Mouse (Mus musculus): Measurements from ENCODE around the gene Dhdh. TPM values are rescaled to one million over a fixed set of nuclear protein-coding genes. Genes with fewer than 3 reads are reported as not detected.
"Not testable (repeated sequence)": the region's sequence is repeated elsewhere in the genome, so short reads cannot be mapped to it uniquely, and the experiment has no call there.

Gene Dhdh
- polyA plus RNA-seq (2015; fragmentation: Nextera tagmentation; extraction: Ambion mirVana) = 3.4 TPM in 2 replicates

DNA sequence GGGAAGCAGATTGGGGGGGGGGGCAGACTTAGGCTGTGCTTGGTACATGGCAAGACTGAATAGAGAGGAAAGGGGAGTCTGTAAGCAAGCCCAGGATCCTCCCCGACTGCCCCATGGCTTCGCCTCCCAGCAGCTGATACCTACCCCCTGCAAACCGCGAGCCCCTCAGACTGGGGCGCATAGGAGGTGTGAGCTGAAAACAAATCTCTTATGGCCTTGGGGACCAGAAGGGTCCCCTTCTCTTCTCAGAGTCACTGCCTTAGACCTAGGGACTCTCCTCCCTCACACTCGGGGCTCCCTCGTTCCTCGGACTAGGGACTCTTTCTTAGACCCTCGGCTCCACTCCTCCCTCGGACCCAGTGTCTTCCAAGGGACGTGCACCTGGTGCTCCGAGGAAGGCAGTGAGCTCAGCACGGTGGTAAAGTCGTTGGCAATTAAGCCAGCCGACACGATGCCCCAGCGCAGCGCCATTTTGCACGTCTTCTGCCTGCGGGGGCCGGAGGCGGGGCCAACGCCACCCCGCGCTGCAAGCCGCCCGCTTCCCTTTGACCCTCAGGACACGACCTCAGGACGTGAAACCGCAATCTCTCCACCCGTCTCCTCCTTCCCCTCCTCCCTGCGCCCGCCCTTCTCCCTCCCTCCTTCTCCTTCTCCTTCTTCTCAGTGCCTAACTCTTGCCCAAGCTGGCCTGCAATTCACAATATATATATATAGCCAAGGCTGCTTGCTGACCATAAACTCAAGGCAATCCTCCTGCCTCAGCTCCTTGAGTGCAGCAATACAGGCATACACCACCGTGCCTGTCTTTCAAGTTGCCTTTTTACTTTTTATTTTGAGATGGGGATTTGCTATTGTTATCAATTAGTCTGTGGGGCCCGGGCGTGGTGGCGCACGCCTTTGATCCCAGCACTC lies at the start of gene Dhdh:
Gene Dhdh, minus strand, starts transcription at position 513 of the 912 bp plus-strand sequence.
- H3K9me3 ChIP-seq (replicated peaks; ENCODE audit: control insufficient read depth, low read length) = no peaks in the 10 kb centered on the region
- ATAC-seq (replicated peaks; ENCODE audit: extremely low read depth, insufficient read depth, low FRiP score) = peak; percentile 64
- H3K4me2 ChIP-seq (ENCODE audit: low read depth, low read length) = peak within 1 kb of the TSS; percentile 77
- H3K27ac ChIP-seq (ENCODE audit: low read length) = peak within 1 kb of the TSS; percentile 61
- peaks cover 9% of the 10 kb centered on the region; the same call in 1 of the 2 replicates for H3K4me1 ChIP-seq (ENCODE audit: control insufficient read depth, insufficient read depth, low read length)
- H3K4me3 ChIP-seq (ENCODE audit: low read length) = peak within 1 kb of the TSS; percentile 57
- H3K36me3 ChIP-seq (ENCODE audit: control insufficient read depth, insufficient read depth) = peaks cover 7% of the 10 kb centered on the region
- WGBS = 10% methylated on average over 38 of the region's 38 CpGs
- H3K9ac ChIP-seq (ENCODE audit: low read length) = peak within 1 kb of the TSS; percentile 72
- H3K27me3 ChIP-seq (ENCODE audit: control insufficient read depth, insufficient read depth, low read length) = no peaks in the 10 kb centered on the region

DNA sequence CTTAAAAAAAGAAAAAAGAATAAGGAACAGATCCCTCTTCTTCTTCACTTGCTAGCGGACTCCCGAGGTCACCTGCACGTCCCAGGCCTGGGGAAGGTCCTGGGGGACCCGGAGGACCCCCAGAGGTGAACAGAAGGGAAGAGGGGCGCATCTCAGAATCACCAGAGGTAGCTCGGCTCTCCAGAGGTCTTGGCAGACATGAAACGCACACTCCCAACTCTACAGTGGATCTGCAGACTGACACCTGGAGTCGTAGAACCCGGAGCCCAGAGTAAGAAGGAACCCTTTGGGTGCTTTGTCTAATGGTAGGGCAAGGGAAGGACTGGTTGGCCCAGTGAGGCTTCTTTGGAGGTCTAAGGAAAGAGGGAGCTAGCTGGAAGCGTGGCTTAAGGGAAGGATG lies 49.0 kb upstream of the Dhdh start:
- no peak overlapping the region for H3K27ac ChIP-seq (ENCODE audit: low read length)
- peak overlapping the region; percentile 83 for H3K4me2 ChIP-seq (ENCODE audit: low read depth, low read length)
- 0 out of 2 replicates have a peak, but pooled peaks cover 6% of the 10 kb centered on the region for H3K4me1 ChIP-seq (ENCODE audit: control insufficient read depth, insufficient read depth, low read length)
- no peak overlapping the region; the same call in 1 of the 2 replicates for H3K9ac ChIP-seq (ENCODE audit: low read length)
- H3K9me3 ChIP-seq (replicated peaks; ENCODE audit: control insufficient read depth, low read length) = no peaks in the 10 kb centered on the region
- no peaks in the 10 kb centered on the region for H3K36me3 ChIP-seq (ENCODE audit: control insufficient read depth, insufficient read depth)
- 83% methylated on average over 10 of the region's 10 CpGs for WGBS
- peak overlapping the region; percentile 63 for H3K4me3 ChIP-seq (ENCODE audit: low read length)
- no peak for ATAC-seq (replicated peaks; ENCODE audit: extremely low read depth, insufficient read depth, low FRiP score)
- H3K27me3 ChIP-seq (ENCODE audit: control insufficient read depth, insufficient read depth, low read length) = no peaks in the 10 kb centered on the region

DNA sequence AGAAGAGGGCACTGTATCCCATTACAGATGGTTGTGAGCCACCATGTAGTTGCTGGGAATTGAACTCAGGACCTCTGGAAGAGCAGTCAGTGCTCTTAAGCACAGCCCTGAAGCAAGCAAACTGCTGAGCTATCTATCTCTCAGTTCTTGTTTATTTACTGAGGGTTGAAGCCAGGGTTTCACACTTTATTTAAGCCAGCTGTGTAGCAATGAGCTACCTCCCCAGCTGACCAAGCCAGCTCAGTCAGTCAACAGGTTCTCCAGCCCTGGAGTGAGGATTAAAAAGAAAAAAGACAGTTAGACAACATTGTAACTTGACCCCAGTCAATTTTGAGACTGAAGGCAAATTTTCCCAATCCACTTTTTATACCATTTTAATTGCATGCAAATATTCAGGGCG lies 47.1 kb upstream of the Dhdh start:
- ATAC-seq (replicated peaks; ENCODE audit: extremely low read depth, insufficient read depth, low FRiP score) = no peak
- 86% methylated on average over 1 of the region's 1 CpGs for WGBS
- Histone ChIP-seq H3K36me3 (ENCODE audit: control insufficient read depth, insufficient read depth) (no peaks in the 10 kb centered on the region), H3K27me3 (ENCODE audit: control insufficient read depth, insufficient read depth, low read length) (no peaks in the 10 kb centered on the region), H3K9me3 (replicated peaks; ENCODE audit: control insufficient read depth, low read length) (no peaks in the 10 kb centered on the region), H3K4me2 (ENCODE audit: low read depth, low read length) (no peak overlapping the region), H3K4me3 (ENCODE audit: low read length) (no peak overlapping the region), H3K27ac (ENCODE audit: low read length) (no peak overlapping the region), H3K9ac (ENCODE audit: low read length) (no peak overlapping the region), H3K4me1 (ENCODE audit: control insufficient read depth, insufficient read depth, low read length) (peaks cover 6% of the 10 kb centered on the region)

DNA sequence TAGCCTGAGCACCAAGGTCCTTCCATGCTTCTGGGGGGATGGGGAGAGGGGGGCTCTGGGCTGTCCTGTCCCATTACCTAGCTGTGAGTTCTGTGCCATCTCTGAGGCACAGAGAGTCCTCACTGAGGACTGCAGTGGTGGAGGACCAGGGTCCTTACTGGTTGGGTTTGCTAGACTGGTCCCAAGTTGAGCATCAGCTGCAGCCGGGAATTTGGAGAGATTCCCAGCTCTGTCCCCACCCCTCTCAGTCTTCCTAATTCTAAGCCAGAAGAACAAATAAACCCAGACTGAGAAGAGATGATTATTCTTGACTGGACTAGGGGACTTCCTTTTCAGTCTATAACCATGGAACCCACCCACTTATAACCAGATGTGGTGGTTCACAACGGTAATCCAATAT lies 42.0 kb upstream of the Dhdh start:
- Histone ChIP-seq H3K4me2 (ENCODE audit: low read depth, low read length) (no peak overlapping the region), H3K36me3 (ENCODE audit: control insufficient read depth, insufficient read depth) (no peaks in the 10 kb centered on the region), H3K9me3 (replicated peaks; ENCODE audit: control insufficient read depth, low read length) (no peaks in the 10 kb centered on the region), H3K9ac (ENCODE audit: low read length) (no peak overlapping the region), H3K4me1 (ENCODE audit: control insufficient read depth, insufficient read depth, low read length) (peaks cover 15% of the 10 kb centered on the region), H3K27me3 (ENCODE audit: control insufficient read depth, insufficient read depth, low read length) (no peaks in the 10 kb centered on the region), H3K27ac (ENCODE audit: low read length) (peak overlapping the region; percentile 24; the same call in 1 of the 2 replicates), H3K4me3 (ENCODE audit: low read length) (no peak overlapping the region)
- ATAC-seq (replicated peaks; ENCODE audit: extremely low read depth, insufficient read depth, low FRiP score) = no peak
- 51% methylated on average over 2 of the region's 2 CpGs for WGBS

DNA sequence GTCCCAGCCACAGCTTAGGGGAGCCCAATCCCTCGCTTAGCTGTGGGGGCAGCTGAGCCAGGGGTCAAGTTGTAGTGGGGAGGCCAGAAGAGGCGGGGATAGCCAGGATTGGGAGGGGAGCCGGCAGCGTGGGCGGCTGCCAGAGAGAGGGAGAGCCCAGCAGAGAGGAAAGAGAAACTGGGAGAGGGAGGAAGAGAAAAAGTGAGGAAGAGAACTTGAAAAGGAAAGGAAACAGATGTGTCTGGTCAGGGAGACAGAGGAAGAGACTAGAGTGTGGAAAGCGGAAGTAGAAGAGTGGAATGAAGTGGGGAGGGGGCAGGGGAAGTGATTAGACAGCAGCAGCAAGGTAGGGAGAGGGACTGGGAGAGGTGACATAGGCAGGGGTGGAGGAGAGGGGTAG lies 40.9 kb upstream of the Dhdh start:
- Histone ChIP-seq H3K4me3 (ENCODE audit: low read length) (no peak overlapping the region), H3K4me1 (ENCODE audit: control insufficient read depth, insufficient read depth, low read length) (peaks cover 25% of the 10 kb centered on the region), H3K9me3 (replicated peaks; ENCODE audit: control insufficient read depth, low read length) (no peaks in the 10 kb centered on the region), H3K36me3 (ENCODE audit: control insufficient read depth, insufficient read depth) (no peaks in the 10 kb centered on the region), H3K27ac (ENCODE audit: low read length) (peak overlapping the region; percentile 55), H3K9ac (ENCODE audit: low read length) (0 out of 2 replicates have a peak overlapping the region, but pooled peaks have one; percentile 41), H3K4me2 (ENCODE audit: low read depth, low read length) (peak overlapping the region; percentile 45), H3K27me3 (ENCODE audit: control insufficient read depth, insufficient read depth, low read length) (no peaks in the 10 kb centered on the region)
- 11% methylated on average over 6 of the region's 6 CpGs for WGBS
- ATAC-seq (replicated peaks; ENCODE audit: extremely low read depth, insufficient read depth, low FRiP score) = no peak

DNA sequence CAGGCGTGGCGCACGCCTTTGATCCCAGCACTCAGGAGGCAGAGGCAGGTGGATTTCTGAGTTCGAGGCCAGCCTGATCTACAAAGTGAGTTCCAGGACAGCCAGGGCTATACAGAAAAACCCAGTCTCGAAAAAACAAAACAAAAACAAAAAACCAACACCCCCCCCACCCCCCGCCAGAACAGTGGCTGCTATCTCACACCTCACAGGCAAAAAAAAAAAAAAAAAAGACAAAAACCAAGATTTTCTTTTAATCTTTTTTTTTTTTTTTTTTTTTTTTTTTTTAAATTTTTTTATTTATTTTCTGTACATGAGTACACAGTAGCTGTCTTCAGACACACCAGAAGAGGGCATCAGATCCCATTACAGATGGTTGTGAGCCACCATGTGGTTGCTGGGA lies 38.6 kb upstream of the Dhdh start:
- peak overlapping the region; percentile 99; the same call in 1 of the 2 replicates for H3K27ac ChIP-seq (ENCODE audit: low read length)
- H3K9ac ChIP-seq (ENCODE audit: low read length); H3K36me3 ChIP-seq (ENCODE audit: control insufficient read depth, insufficient read depth); H3K9me3 ChIP-seq (replicated peaks; ENCODE audit: control insufficient read depth, low read length); H3K27me3 ChIP-seq (ENCODE audit: control insufficient read depth, insufficient read depth, low read length); H3K4me2 ChIP-seq (ENCODE audit: low read depth, low read length); H3K4me3 ChIP-seq (ENCODE audit: low read length); ATAC-seq (replicated peaks; ENCODE audit: extremely low read depth, insufficient read depth, low FRiP score): not testable (repeated sequence)
- 90% methylated on average over 6 of the region's 6 CpGs for WGBS
- H3K4me1 ChIP-seq (ENCODE audit: control insufficient read depth, insufficient read depth, low read length) = peaks cover 41% of the 10 kb centered on the region

DNA sequence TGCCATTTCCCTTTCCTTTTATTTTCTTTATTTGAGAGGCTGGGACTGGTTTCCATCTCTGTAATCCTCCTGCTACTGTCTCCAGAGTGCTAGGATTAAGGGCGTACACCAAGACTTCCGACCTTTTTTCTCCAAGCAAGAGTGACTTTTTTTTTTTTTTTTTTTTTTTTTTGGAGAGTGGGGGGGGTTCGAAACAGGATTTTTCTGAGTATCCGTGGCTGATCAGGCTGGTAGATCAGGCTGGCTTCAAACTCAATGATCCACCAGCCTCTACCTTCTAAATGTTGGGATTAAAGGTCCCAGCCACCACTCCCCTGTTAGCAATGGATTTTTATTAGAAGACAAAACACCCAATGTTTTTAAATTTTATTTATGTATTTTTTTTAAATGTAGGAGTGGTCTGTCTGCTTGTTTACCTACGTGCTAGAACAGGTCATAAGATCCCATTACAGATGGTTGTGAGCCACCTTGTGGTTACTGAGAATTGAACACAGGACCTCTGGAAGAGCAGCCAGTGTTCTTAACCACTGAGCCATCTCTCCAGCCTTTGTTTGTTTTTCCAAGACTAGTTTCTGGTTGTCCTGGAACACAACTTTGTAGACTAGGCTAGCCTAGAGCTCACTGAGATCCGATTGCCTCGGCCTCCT lies 38.0 kb upstream of the Dhdh start:
- Histone ChIP-seq H3K9ac (ENCODE audit: low read length) (peak overlapping the region; percentile 98), H3K9me3 (replicated peaks; ENCODE audit: control insufficient read depth, low read length) (no peaks in the 10 kb centered on the region), H3K27ac (ENCODE audit: low read length) (peak overlapping the region; percentile 99), H3K36me3 (ENCODE audit: control insufficient read depth, insufficient read depth) (no peaks in the 10 kb centered on the region), H3K4me1 (ENCODE audit: control insufficient read depth, insufficient read depth, low read length) (peaks cover 44% of the 10 kb centered on the region), H3K4me2 (ENCODE audit: low read depth, low read length) (peak overlapping the region; percentile 80), H3K27me3 (ENCODE audit: control insufficient read depth, insufficient read depth, low read length) (no peaks in the 10 kb centered on the region), H3K4me3 (ENCODE audit: low read length) (peak overlapping the region; percentile 95)
- ATAC-seq (replicated peaks; ENCODE audit: extremely low read depth, insufficient read depth, low FRiP score) = no peak
- 24% methylated on average over 7 of the region's 7 CpGs for WGBS

DNA sequence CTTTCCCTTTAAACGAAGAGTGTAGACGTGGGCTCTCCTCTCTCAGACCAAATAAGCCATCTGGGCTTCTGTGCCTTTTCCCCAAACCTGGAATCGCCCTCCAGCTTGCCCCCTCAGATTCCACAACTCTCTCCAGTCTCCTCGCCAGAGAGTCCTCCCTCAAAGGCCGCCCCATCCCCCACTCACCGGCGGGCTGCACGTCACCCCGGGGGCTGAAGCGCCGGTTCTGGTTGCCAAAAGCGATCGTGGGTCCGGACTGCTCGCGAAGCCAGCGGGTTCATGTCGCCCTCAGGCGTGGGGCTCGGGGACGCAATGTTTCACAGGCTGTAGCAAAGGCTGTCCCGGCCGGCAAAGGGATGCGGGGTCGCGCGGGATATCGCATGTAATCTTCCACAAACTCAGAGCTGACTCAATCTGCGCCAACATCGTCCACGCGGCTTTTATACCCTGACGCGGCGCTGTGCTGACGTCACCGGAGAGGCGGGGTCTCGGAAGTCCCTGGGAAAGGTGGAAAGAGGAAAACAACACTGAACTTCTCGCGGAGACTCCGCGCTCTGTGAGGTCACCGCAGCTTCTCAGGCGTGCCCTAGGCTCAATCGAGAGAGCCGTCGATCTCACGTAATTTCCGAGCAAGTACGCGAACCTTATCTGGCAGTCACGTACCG lies 37.3 kb upstream of the Dhdh start, which contains the start of the genes Ppp1r15a and Plekha4:
Gene Ppp1r15a, minus strand, starts transcription at position 460 of the 665 bp plus-strand sequence.
Gene Plekha4, plus strand, starts transcription at position 522 of the 665 bp plus-strand sequence.
- Histone ChIP-seq H3K4me2 (ENCODE audit: low read depth, low read length) (peak within 1 kb of the TSS; percentile 80), H3K36me3 (ENCODE audit: control insufficient read depth, insufficient read depth) (no peaks in the 10 kb centered on the region), H3K9me3 (replicated peaks; ENCODE audit: control insufficient read depth, low read length) (no peaks in the 10 kb centered on the region), H3K4me1 (ENCODE audit: control insufficient read depth, insufficient read depth, low read length) (peaks cover 44% of the 10 kb centered on the region), H3K4me3 (ENCODE audit: low read length) (peak within 1 kb of the TSS; percentile 95), H3K9ac (ENCODE audit: low read length) (peak within 1 kb of the TSS; percentile 98), H3K27me3 (ENCODE audit: control insufficient read depth, insufficient read depth, low read length) (no peaks in the 10 kb centered on the region), H3K27ac (ENCODE audit: low read length) (peak within 1 kb of the TSS; percentile 99)
- WGBS = under 1% methylated on average over 54 of the region's 54 CpGs
- ATAC-seq (replicated peaks; ENCODE audit: extremely low read depth, insufficient read depth, low FRiP score) = peak; percentile 83
